Mouse (Mus musculus): Measurements from ENCODE around the gene Eftud2. TPM values are rescaled to one million over a fixed set of nuclear protein-coding genes. Genes with fewer than 3 reads are reported as not detected.
A peak's percentile ranks its signal among the peaks of the same experiment; 100 is the strongest.

Gene Eftud2
- total and polyA plus RNA-seq, 2 experiments from 2014 or later: 69.8 to 105 TPM

GRCm38 (mm10) chr11:102874801-102875334 lies 5.9 kb downstream of the Eftud2 start:
- DNase-seq (ENCODE audit: low spot score) (no peak), ATAC-seq (ENCODE audit: low FRiP score) (no peak)
- Histone ChIP-seq H3K9me3 (ENCODE audit: low read length) (no peaks in the 10 kb centered on the region), H3K36me3 (ENCODE audit: insufficient read depth, low read length) (peaks cover 40% of the 10 kb centered on the region), H3K4me3 (ENCODE audit: low read depth, low read length) (no peak overlapping the region), H3K4me2 (ENCODE audit: low read depth, low read length, poor library complexity, severe bottlenecking) (no peak overlapping the region), H3K4me1 (ENCODE audit: insufficient read depth, low read length) (peaks cover 2% of the 10 kb centered on the region; the same call in 1 of the 2 replicates), H3K27ac (ENCODE audit: low read depth, low read length) (no peak overlapping the region), H3K27me3 (ENCODE audit: insufficient read depth, low read length) (no peaks in the 10 kb centered on the region), H3K9ac (replicated peaks; ENCODE audit: low read length, poor library complexity, severe bottlenecking) (no peak overlapping the region)
- no peak for TF ChIP-seq CTCF (IDR thresholded peaks at IDR 0.05)
- 89% methylated on average over 7 of the region's 7 CpGs for WGBS

GRCm38 (mm10) chr11:102864272-102864671 lies 16.5 kb downstream of the Eftud2 start:
- no peak for ATAC-seq (ENCODE audit: low FRiP score)

GRCm38 (mm10) chr11:102859933-102860332 lies 20.9 kb downstream of the Eftud2 start:
- no peaks in the 10 kb centered on the region for H3K4me1 ChIP-seq (ENCODE audit: insufficient read depth, low read length)
- ATAC-seq (ENCODE audit: low FRiP score) (no peak), DNase-seq (ENCODE audit: low spot score) (peak; percentile 67)
- peaks cover 55% of the 10 kb centered on the region for H3K36me3 ChIP-seq (ENCODE audit: insufficient read depth, low read length)
- H3K9ac ChIP-seq (replicated peaks; ENCODE audit: low read length, poor library complexity, severe bottlenecking): no peak overlapping the region
- no peaks in the 10 kb centered on the region for H3K9me3 ChIP-seq (ENCODE audit: low read length)
- no peak overlapping the region for H3K4me2 ChIP-seq (ENCODE audit: low read depth, low read length, poor library complexity, severe bottlenecking)
- H3K4me3 ChIP-seq (ENCODE audit: low read depth, low read length): no peak overlapping the region
- no peak for TF ChIP-seq CTCF (IDR thresholded peaks at IDR 0.05)
- no peaks in the 10 kb centered on the region for H3K27me3 ChIP-seq (ENCODE audit: insufficient read depth, low read length)
- 86% methylated on average over 8 of the region's 8 CpGs for WGBS
- no peak overlapping the region for H3K27ac ChIP-seq (ENCODE audit: low read depth, low read length)

More at GRCm38 (mm10) chr11:102864272-102864671, 16.5 kb downstream of the Eftud2 start:
- WGBS: 32% methylated on average over 4 of the region's 4 CpGs
- no peak overlapping the region for H3K4me3 ChIP-seq (ENCODE audit: low read depth, low read length)
- H3K9ac ChIP-seq (replicated peaks; ENCODE audit: low read length, poor library complexity, severe bottlenecking): no peak overlapping the region
- H3K9me3 ChIP-seq (ENCODE audit: low read length): no peaks in the 10 kb centered on the region
- H3K4me2 ChIP-seq (ENCODE audit: low read depth, low read length, poor library complexity, severe bottlenecking): no peak overlapping the region
- no peaks in the 10 kb centered on the region for H3K4me1 ChIP-seq (ENCODE audit: insufficient read depth, low read length)
- no peaks in the 10 kb centered on the region for H3K27me3 ChIP-seq (ENCODE audit: insufficient read depth, low read length)
- peaks cover 52% of the 10 kb centered on the region for H3K36me3 ChIP-seq (ENCODE audit: insufficient read depth, low read length)
- no peak overlapping the region for H3K27ac ChIP-seq (ENCODE audit: low read depth, low read length)
- peak; percentile 91 for DNase-seq (ENCODE audit: low spot score)
- TF ChIP-seq CTCF (IDR thresholded peaks at IDR 0.05): peak; percentile 88

- H3K9ac ChIP-seq (replicated peaks; ENCODE audit: low read length, poor library complexity, severe bottlenecking): no peak overlapping the region
- ATAC-seq (ENCODE audit: low FRiP score): no peak
- H3K9me3 ChIP-seq (ENCODE audit: low read length): no peaks in the 10 kb centered on the region
- 80% methylated on average over 11 of the region's 11 CpGs for WGBS
- TF ChIP-seq CTCF (IDR thresholded peaks at IDR 0.05): no peak
- H3K27ac ChIP-seq (ENCODE audit: low read depth, low read length): no peak overlapping the region
- H3K4me1 ChIP-seq (ENCODE audit: insufficient read depth, low read length): no peaks in the 10 kb centered on the region
- no peaks in the 10 kb centered on the region for H3K27me3 ChIP-seq (ENCODE audit: insufficient read depth, low read length)
- no peak overlapping the region for H3K4me3 ChIP-seq (ENCODE audit: low read depth, low read length)
- H3K4me2 ChIP-seq (ENCODE audit: low read depth, low read length, poor library complexity, severe bottlenecking): no peak overlapping the region
- DNase-seq (ENCODE audit: low spot score): peak; percentile 75
- H3K36me3 ChIP-seq (ENCODE audit: insufficient read depth, low read length): peaks cover 62% of the 10 kb centered on the region
Observed at GRCm38 (mm10) chr11:102858951-102859350, 21.8 kb downstream of the Eftud2 start.

GRCm38 (mm10) chr11:102855941-102856340 lies 24.8 kb downstream of the Eftud2 start:
- 90% methylated on average over 6 of the region's 6 CpGs for WGBS
- H3K36me3 ChIP-seq (ENCODE audit: insufficient read depth, low read length): peaks cover 65% of the 10 kb centered on the region
- H3K4me1 ChIP-seq (ENCODE audit: insufficient read depth, low read length): no peaks in the 10 kb centered on the region
- ATAC-seq (ENCODE audit: low FRiP score) (no peak), DNase-seq (ENCODE audit: low spot score) (no peak)
- H3K4me2 ChIP-seq (ENCODE audit: low read depth, low read length, poor library complexity, severe bottlenecking): no peak overlapping the region
- no peak overlapping the region for H3K27ac ChIP-seq (ENCODE audit: low read depth, low read length)
- no peak for TF ChIP-seq CTCF (IDR thresholded peaks at IDR 0.05)
- no peaks in the 10 kb centered on the region for H3K27me3 ChIP-seq (ENCODE audit: insufficient read depth, low read length)
- no peaks in the 10 kb centered on the region for H3K9me3 ChIP-seq (ENCODE audit: low read length)
- H3K9ac ChIP-seq (replicated peaks; ENCODE audit: low read length, poor library complexity, severe bottlenecking): no peak overlapping the region
- no peak overlapping the region for H3K4me3 ChIP-seq (ENCODE audit: low read depth, low read length)

DNA sequence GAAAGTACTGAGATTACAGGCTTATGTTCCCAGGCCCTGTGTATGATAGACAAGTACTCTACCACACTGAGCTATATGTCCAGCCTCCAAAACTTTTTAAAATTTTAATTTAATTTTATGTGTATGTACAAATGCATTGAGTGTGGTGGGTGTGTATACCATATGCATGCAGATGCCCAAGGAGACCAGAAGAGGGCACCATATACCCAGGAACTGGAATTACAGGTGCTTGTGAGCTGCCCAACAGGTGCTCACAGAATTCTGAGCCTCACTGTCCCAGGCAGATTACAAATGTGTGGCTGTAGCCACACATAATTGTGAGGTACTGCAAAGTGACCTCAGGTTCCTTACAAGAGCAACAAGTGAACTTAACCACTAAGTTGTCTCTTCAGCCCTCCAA lies 27.0 kb downstream of the Eftud2 start:
- ATAC-seq (ENCODE audit: low FRiP score) (no peak), DNase-seq (ENCODE audit: low spot score) (peak; percentile 55)
- Histone ChIP-seq H3K36me3 (ENCODE audit: insufficient read depth, low read length) (peaks cover 61% of the 10 kb centered on the region), H3K4me1 (ENCODE audit: insufficient read depth, low read length) (no peaks in the 10 kb centered on the region), H3K9me3 (ENCODE audit: low read length) (no peaks in the 10 kb centered on the region), H3K4me3 (ENCODE audit: low read depth, low read length) (no peak overlapping the region), H3K9ac (replicated peaks; ENCODE audit: low read length, poor library complexity, severe bottlenecking) (no peak overlapping the region), H3K27me3 (ENCODE audit: insufficient read depth, low read length) (no peaks in the 10 kb centered on the region), H3K4me2 (ENCODE audit: low read depth, low read length, poor library complexity, severe bottlenecking) (no peak overlapping the region), H3K27ac (ENCODE audit: low read depth, low read length) (no peak overlapping the region)
- peak; percentile 72 for TF ChIP-seq CTCF (IDR thresholded peaks at IDR 0.05)
